Mouse (Mus musculus): ENCODE results near the gene Cntn2.
"Not testable (repeated sequence)": the region's sequence is repeated elsewhere in the genome, so short reads cannot be mapped to it uniquely, and the experiment has no call there.

Gene Cntn2

GRCm38 (mm10) chr1:132509771-132510170, 33.3 kb downstream of the Cntn2 start:
- DNase-seq = no peak

- DNase-seq = no peak
These were observed 36.4 kb downstream of the Cntn2 start for GRCm38 (mm10) chr1:132506656-132507055.

- no peak for DNase-seq
These were observed 37.0 kb downstream of the Cntn2 start, which contains the start of gene Tmem81 for GRCm38 (mm10) chr1:132506058-132506457. Gene Tmem81 (plus strand): TSS chr1:132506230.

GRCm38 (mm10) chr1:132505155-132505554, 37.9 kb downstream of the Cntn2 start:
- no peak for DNase-seq

GRCm38 (mm10) chr1:132500535-132500934, 42.5 kb downstream of the Cntn2 start:
- no peak for DNase-seq

GRCm38 (mm10) chr1:132483759-132484158, 59.3 kb downstream of the Cntn2 start:
- no peak for DNase-seq

DNA sequence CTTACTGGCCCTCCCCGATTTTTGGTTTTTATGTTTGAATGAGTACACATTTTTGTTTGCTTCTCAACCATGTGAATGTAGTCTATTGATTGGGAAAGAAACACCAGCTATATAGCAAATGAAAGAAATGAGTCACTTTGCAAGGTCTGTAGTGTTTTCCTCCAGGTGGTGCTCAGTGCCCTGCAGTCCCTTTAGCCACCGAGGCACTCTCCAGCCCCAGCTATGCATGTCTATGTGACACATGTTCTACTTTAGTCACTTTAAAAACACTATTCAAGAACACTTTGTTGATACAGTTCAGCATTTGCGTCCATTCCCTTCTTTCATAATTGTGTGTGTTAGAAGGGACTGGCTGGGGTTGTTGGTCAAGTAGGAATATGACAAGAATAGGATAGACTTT, 59.8 kb downstream of the Cntn2 start:
- no peak for DNase-seq

- no peak for DNase-seq
These were observed 61.4 kb downstream of the Cntn2 start for GRCm38 (mm10) chr1:132481619-132482018.

DNA sequence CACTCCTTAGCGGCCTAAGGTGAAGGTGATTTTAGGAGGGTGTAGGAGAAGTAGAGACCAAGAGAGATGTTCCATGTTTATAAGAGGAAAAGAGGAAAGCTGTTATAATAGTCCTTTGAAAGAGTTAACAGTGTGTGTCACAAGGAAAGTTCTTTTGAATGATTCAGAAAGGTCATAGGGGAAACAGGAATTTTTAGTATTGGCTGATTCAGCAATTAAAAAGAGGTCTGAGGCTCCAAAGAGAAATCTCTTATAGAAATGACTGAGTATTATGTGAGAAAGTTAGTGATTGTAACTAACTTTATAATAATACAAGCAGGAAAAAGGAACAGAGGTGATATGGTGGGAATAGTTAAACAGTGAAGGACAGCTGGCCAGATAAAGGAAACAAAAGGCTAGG, 63.6 kb downstream of the Cntn2 start:
- DNase-seq = no peak

DNA sequence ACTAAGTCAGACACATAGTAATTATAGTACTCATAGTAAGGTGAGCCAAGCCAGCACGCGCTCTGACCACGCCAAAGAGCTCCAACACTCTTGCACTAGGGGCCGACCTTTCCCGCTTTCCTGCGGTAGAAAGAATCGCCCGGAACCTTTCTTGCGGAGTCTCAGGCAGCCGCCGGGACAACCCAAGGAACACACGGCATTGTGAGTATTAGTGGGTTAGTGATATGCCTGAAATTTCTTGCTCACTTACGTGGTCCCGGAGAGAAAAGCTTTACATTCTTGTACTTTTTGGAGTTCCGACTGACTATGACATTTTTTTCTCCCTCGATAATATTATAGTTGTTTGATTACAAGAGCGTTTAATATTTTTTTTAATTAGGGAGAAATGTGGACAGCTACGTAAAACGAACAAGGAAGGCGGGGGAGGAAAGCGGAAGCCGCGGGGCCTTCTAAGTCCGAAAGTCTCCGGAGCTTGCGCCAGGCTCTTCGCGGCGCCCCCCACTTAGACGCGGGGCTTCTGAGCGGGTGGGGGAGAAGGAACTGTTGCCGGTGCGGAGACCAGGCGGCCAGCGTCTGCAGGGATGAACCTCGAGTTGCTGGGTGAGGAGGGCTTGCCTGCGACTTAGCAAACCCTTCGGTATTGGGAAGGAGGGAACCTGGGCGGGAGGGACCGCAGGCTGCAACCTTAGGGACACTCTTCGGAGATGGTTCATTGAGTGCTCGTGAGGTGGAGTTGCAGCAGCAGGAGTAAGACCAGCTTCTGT, 65.9 kb downstream of the Cntn2 start, which contains the start of gene Rbbp5:
TSS of gene Rbbp5 (plus strand) at position 438 of the 764 bp plus-strand sequence.
- DNase-seq = peak; percentile 82 to 89

- no peak for DNase-seq
These were observed 66.5 kb downstream of the Cntn2 start for GRCm38 (mm10) chr1:132476575-132476927.

- DNase-seq = no peak
These were observed 68.6 kb downstream of the Cntn2 start for GRCm38 (mm10) chr1:132474496-132474895.

DNA sequence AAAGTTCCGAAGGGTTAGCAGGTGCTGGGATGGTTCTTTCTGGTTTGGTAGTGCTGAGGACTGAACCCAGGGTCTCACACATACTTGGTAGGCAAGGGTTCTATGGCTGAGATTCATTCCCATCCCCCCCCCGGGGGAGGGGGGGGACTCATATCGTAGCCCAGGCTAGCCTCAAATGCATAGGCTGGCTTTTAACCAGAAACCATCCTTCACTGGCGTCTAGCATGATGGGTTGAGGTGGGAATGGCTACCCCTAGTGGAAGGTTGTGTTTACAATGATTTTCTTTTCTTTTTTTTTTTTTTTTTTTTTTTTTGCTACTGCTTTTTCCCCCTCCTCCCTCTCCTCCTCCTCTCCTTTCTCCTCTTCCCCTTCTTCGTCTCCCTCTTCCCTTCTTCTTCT, 70.5 kb downstream of the Cntn2 start:
- DNase-seq = no peak

DNA sequence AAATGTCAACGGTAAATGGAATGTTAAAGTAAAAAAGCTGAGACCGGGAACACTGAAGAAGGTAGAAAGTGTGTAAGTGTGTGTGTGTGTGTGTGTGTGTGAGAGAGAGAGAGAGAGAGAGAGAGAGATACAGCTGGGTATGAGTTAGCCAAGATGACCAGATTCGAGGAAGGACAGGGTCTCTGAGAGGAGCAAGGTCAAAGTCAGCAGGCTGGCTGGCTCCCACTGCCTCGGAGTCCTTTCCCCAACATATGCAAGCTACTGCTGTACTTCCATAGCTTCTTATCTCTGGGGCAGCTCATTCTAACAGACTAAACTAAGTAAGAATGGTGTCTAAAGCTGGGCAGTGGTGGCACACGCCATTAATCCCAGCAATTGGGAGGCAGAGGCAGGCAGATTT, 71.6 kb downstream of the Cntn2 start:
- no peak for DNase-seq

DNA sequence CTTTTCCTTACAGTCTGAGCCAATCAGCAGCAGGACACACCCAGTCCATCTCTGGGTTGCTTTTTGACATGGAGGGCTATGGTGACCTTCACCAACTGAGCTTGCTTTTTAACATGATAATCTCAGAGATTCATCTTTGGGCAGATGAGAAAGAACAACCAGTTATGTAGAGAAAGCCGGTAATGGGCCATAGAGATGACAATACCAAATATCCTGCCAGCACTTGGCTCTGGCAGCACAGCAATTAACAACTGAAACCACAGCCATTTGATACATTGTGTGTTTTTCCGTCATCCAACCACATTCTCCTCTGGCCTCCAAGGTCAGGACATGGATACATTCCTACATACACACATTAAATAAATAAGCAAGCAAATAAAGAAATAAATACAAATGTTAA, 72.0 kb downstream of the Cntn2 start:
- no peak for DNase-seq

GRCm38 (mm10) chr1:132470031-132470430, 73.0 kb downstream of the Cntn2 start:
- not testable (repeated sequence) for DNase-seq

GRCm38 (mm10) chr1:132469519-132469918, 73.5 kb downstream of the Cntn2 start:
- DNase-seq = no peak

DNA sequence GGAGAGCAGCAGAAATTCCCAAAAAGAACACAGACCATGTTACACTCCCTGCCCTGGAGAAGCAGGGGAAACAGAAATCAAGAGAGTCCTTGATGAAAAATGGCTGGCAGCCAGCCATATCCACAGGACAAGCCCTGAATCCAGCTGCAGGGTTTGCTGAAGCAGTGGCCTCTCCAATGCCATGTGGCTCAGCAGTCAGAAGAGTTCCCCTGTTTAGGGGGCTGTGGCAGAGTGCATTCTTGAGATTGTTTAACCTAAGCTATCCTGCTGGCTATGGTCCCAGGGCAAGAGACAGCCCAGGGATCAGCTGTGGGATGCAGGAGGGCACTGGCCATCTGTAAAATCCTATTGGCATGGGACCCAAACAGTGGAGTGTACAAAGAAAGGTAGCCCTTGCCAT, 74.1 kb downstream of the Cntn2 start:
- no peak for DNase-seq

GRCm38 (mm10) chr1:132464651-132465050, 78.4 kb downstream of the Cntn2 start:
- DNase-seq = no peak

All from thymus, postnatal 36 days (tissue).